Mouse (Mus musculus): ENCODE measurements at regions not wholly inside any gene's neighbourhood (a gene's known extent, or its start where the extent isn't known, plus 50 kb on each side); places are given as distances from the start of the nearest gene placed in this dataset.

- no peak for ATAC-seq (ENCODE audit: low FRiP score, low TSS enrichment)
- no peak overlapping the region for H3K27ac ChIP-seq (ENCODE audit: low read length)
- no peak overlapping the region for H3K4me3 ChIP-seq (ENCODE audit: low read length)
- H3K36me3 ChIP-seq (ENCODE audit: insufficient read depth, low read length), result no peaks in the 10 kb centered on the region
- no peaks in the 10 kb centered on the region for H3K9me3 ChIP-seq (ENCODE audit: low read length)
- H3K4me2 ChIP-seq (replicated peaks; ENCODE audit: low read depth, low read length), result no peak overlapping the region
- no peaks in the 10 kb centered on the region for H3K4me1 ChIP-seq (ENCODE audit: insufficient read depth, low read length)
- no peak overlapping the region for H3K9ac ChIP-seq (replicated peaks; ENCODE audit: low read length)
- WGBS, result 65% methylated on average over 7 of the region's 7 CpGs
- H3K27me3 ChIP-seq (ENCODE audit: insufficient read depth, low read length), result no peaks in the 10 kb centered on the region
Measured at GRCm38 (mm10) chr12:70523379-70523778, 70.5 kb downstream of the Tmx1 start.

- 80% methylated on average over 4 of the region's 4 CpGs for WGBS
- no peak for ATAC-seq (ENCODE audit: low FRiP score, low TSS enrichment)
- H3K4me2 ChIP-seq (replicated peaks; ENCODE audit: low read depth, low read length), result no peak overlapping the region
- H3K9me3 ChIP-seq (ENCODE audit: low read length), result no peaks in the 10 kb centered on the region
- H3K27me3 ChIP-seq (ENCODE audit: insufficient read depth, low read length), result no peaks in the 10 kb centered on the region
- no peak overlapping the region for H3K4me3 ChIP-seq (ENCODE audit: low read length)
- H3K9ac ChIP-seq (replicated peaks; ENCODE audit: low read length), result no peak overlapping the region
- H3K36me3 ChIP-seq (ENCODE audit: insufficient read depth, low read length), result no peaks in the 10 kb centered on the region
- no peaks in the 10 kb centered on the region for H3K4me1 ChIP-seq (ENCODE audit: insufficient read depth, low read length)
- no peak overlapping the region for H3K27ac ChIP-seq (ENCODE audit: low read length)
Measured at GRCm38 (mm10) chr12:70524703-70525102, 71.8 kb downstream of the Tmx1 start.

- no peak for ATAC-seq (ENCODE audit: low FRiP score, low TSS enrichment)
- H3K4me1 ChIP-seq (ENCODE audit: insufficient read depth, low read length), result no peaks in the 10 kb centered on the region
- H3K4me3 ChIP-seq (ENCODE audit: low read length), result no peak overlapping the region
- no peaks in the 10 kb centered on the region for H3K9me3 ChIP-seq (ENCODE audit: low read length)
- H3K4me2 ChIP-seq (replicated peaks; ENCODE audit: low read depth, low read length), result no peak overlapping the region
- no peaks in the 10 kb centered on the region for H3K36me3 ChIP-seq (ENCODE audit: insufficient read depth, low read length)
- H3K27ac ChIP-seq (ENCODE audit: low read length), result no peak overlapping the region
- no peaks in the 10 kb centered on the region for H3K27me3 ChIP-seq (ENCODE audit: insufficient read depth, low read length)
- H3K9ac ChIP-seq (replicated peaks; ENCODE audit: low read length), result no peak overlapping the region
Measured at GRCm38 (mm10) chr12:70531661-70532060, 78.8 kb downstream of the Tmx1 start.

- H3K27ac ChIP-seq (ENCODE audit: low read length), result no peak overlapping the region
- no peaks in the 10 kb centered on the region for H3K27me3 ChIP-seq (ENCODE audit: insufficient read depth, low read length)
- 80% methylated on average over 10 of the region's 10 CpGs for WGBS
- H3K4me3 ChIP-seq (ENCODE audit: low read length), result no peak overlapping the region
- ATAC-seq (ENCODE audit: low FRiP score, low TSS enrichment), result no peak
- no peak overlapping the region for H3K4me2 ChIP-seq (replicated peaks; ENCODE audit: low read depth, low read length)
- H3K4me1 ChIP-seq (ENCODE audit: insufficient read depth, low read length), result no peaks in the 10 kb centered on the region
- H3K36me3 ChIP-seq (ENCODE audit: insufficient read depth, low read length), result no peaks in the 10 kb centered on the region
- H3K9ac ChIP-seq (replicated peaks; ENCODE audit: low read length), result no peak overlapping the region
- no peaks in the 10 kb centered on the region for H3K9me3 ChIP-seq (ENCODE audit: low read length)
Measured at GRCm38 (mm10) chr12:70532225-70532624, 79.3 kb downstream of the Tmx1 start.

- Histone ChIP-seq H3K4me1 (ENCODE audit: insufficient read depth, low read length) (no peaks in the 10 kb centered on the region), H3K4me3 (ENCODE audit: low read length) (no peak overlapping the region), H3K27me3 (ENCODE audit: insufficient read depth, low read length) (no peaks in the 10 kb centered on the region), H3K9ac (replicated peaks; ENCODE audit: low read length) (no peak overlapping the region), H3K36me3 (ENCODE audit: insufficient read depth, low read length) (no peaks in the 10 kb centered on the region), H3K9me3 (ENCODE audit: low read length) (no peaks in the 10 kb centered on the region), H3K27ac (ENCODE audit: low read length) (no peak overlapping the region), H3K4me2 (replicated peaks; ENCODE audit: low read depth, low read length) (no peak overlapping the region)
- ATAC-seq (ENCODE audit: low FRiP score, low TSS enrichment), result no peak
- WGBS, result 73% methylated on average over 10 of the region's 10 CpGs
Measured at GRCm38 (mm10) chr12:70532843-70533242, 79.9 kb downstream of the Tmx1 start.

GRCm38 (mm10) chr12:70533375-70533935, 80.6 kb downstream of the Tmx1 start:
- Histone ChIP-seq H3K27ac (ENCODE audit: low read length) (no peak overlapping the region), H3K27me3 (ENCODE audit: insufficient read depth, low read length) (no peaks in the 10 kb centered on the region), H3K4me1 (ENCODE audit: insufficient read depth, low read length) (no peaks in the 10 kb centered on the region), H3K4me2 (replicated peaks; ENCODE audit: low read depth, low read length) (no peak overlapping the region), H3K4me3 (ENCODE audit: low read length) (no peak overlapping the region), H3K9me3 (ENCODE audit: low read length) (no peaks in the 10 kb centered on the region), H3K9ac (replicated peaks; ENCODE audit: low read length) (no peak overlapping the region), H3K36me3 (ENCODE audit: insufficient read depth, low read length) (no peaks in the 10 kb centered on the region)
- no peak for ATAC-seq (ENCODE audit: low FRiP score, low TSS enrichment)
- 71% methylated on average over 12 of the region's 12 CpGs for WGBS

- Histone ChIP-seq H3K9me3 (ENCODE audit: low read length) (no peaks in the 10 kb centered on the region), H3K9ac (replicated peaks; ENCODE audit: low read length) (no peak overlapping the region), H3K4me2 (replicated peaks; ENCODE audit: low read depth, low read length) (no peak overlapping the region), H3K4me1 (ENCODE audit: insufficient read depth, low read length) (peaks cover 4% of the 10 kb centered on the region), H3K36me3 (ENCODE audit: insufficient read depth, low read length) (no peaks in the 10 kb centered on the region), H3K4me3 (ENCODE audit: low read length) (no peak overlapping the region), H3K27ac (ENCODE audit: low read length) (no peak overlapping the region), H3K27me3 (ENCODE audit: insufficient read depth, low read length) (no peaks in the 10 kb centered on the region)
- WGBS, result 79% methylated on average over 4 of the region's 4 CpGs
- ATAC-seq (ENCODE audit: low FRiP score, low TSS enrichment), result no peak
Measured at GRCm38 (mm10) chr12:70539124-70539523, 86.2 kb downstream of the Tmx1 start.

GRCm38 (mm10) chr12:70539856-70540255, 87.0 kb downstream of the Tmx1 start:
- ATAC-seq (ENCODE audit: low FRiP score, low TSS enrichment), result no peak
- no peak overlapping the region for H3K27ac ChIP-seq (ENCODE audit: low read length)
- H3K27me3 ChIP-seq (ENCODE audit: insufficient read depth, low read length), result no peaks in the 10 kb centered on the region
- H3K4me3 ChIP-seq (ENCODE audit: low read length), result no peak overlapping the region
- H3K36me3 ChIP-seq (ENCODE audit: insufficient read depth, low read length), result no peaks in the 10 kb centered on the region
- no peak overlapping the region for H3K9ac ChIP-seq (replicated peaks; ENCODE audit: low read length)
- H3K4me2 ChIP-seq (replicated peaks; ENCODE audit: low read depth, low read length), result no peak overlapping the region
- H3K4me1 ChIP-seq (ENCODE audit: insufficient read depth, low read length), result peaks cover 8% of the 10 kb centered on the region
- no peaks in the 10 kb centered on the region for H3K9me3 ChIP-seq (ENCODE audit: low read length)
- WGBS, result 92% methylated on average over 14 of the region's 14 CpGs

GRCm38 (mm10) chr12:70541432-70541831, 88.5 kb downstream of the Tmx1 start:
- H3K9me3 ChIP-seq (ENCODE audit: low read length), result no peaks in the 10 kb centered on the region
- H3K4me1 ChIP-seq (ENCODE audit: insufficient read depth, low read length), result peaks cover 8% of the 10 kb centered on the region
- no peaks in the 10 kb centered on the region for H3K36me3 ChIP-seq (ENCODE audit: insufficient read depth, low read length)
- H3K4me2 ChIP-seq (replicated peaks; ENCODE audit: low read depth, low read length), result no peak overlapping the region
- no peak overlapping the region for H3K9ac ChIP-seq (replicated peaks; ENCODE audit: low read length)
- no peak overlapping the region for H3K4me3 ChIP-seq (ENCODE audit: low read length)
- 90% methylated on average over 4 of the region's 4 CpGs for WGBS
- no peak overlapping the region for H3K27ac ChIP-seq (ENCODE audit: low read length)
- H3K27me3 ChIP-seq (ENCODE audit: insufficient read depth, low read length), result no peaks in the 10 kb centered on the region
- no peak for ATAC-seq (ENCODE audit: low FRiP score, low TSS enrichment)

GRCm38 (mm10) chr12:70543299-70543698, 90.4 kb downstream of the Tmx1 start:
- Histone ChIP-seq H3K9ac (replicated peaks; ENCODE audit: low read length) (no peak overlapping the region), H3K4me1 (ENCODE audit: insufficient read depth, low read length) (peaks cover 8% of the 10 kb centered on the region), H3K4me2 (replicated peaks; ENCODE audit: low read depth, low read length) (no peak overlapping the region), H3K27me3 (ENCODE audit: insufficient read depth, low read length) (no peaks in the 10 kb centered on the region), H3K9me3 (ENCODE audit: low read length) (no peaks in the 10 kb centered on the region), H3K27ac (ENCODE audit: low read length) (no peak overlapping the region), H3K36me3 (ENCODE audit: insufficient read depth, low read length) (no peaks in the 10 kb centered on the region), H3K4me3 (ENCODE audit: low read length) (no peak overlapping the region)
- WGBS, result 31% methylated on average over 5 of the region's 5 CpGs
- ATAC-seq (ENCODE audit: low FRiP score, low TSS enrichment), result no peak

All from kidney, embryonic 16.5 days (tissue).